Mouse (Mus musculus): ENCODE results near the gene Ankrd54. TPM values are rescaled to one million over a fixed set of nuclear protein-coding genes. Genes with fewer than 3 reads are reported as not detected.

The Ankrd54 gene
- total RNA-seq, 1 experiment from 2014 or later, result 23.3 TPM

- no peak for DNase-seq
Measured at GRCm38 (mm10) chr15:79075658-79076365, 13.1 kb upstream of the Ankrd54 start.

- peak; percentile 94 for DNase-seq
Measured at GRCm38 (mm10) chr15:79074913-79075532, 12.3 kb upstream of the Ankrd54 start, which contains the start of gene Eif3l. Gene Eif3l (plus strand): TSS chr15:79075179.

- no peak for DNase-seq
Measured at GRCm38 (mm10) chr15:79074446-79074845, 11.8 kb upstream of the Ankrd54 start.

GRCm38 (mm10) chr15:79073752-79074151 lies 11.1 kb upstream of the Ankrd54 start:
- DNase-seq, result no peak

- peak; percentile 70 for DNase-seq
Measured at GRCm38 (mm10) chr15:79071117-79072039, 8.7 kb upstream of the Ankrd54 start.

- DNase-seq, result no peak
Measured at GRCm38 (mm10) chr15:79068416-79068815, 5.7 kb upstream of the Ankrd54 start.

- no peak for DNase-seq
Measured at GRCm38 (mm10) chr15:79067631-79068030, 4.9 kb upstream of the Ankrd54 start.

GRCm38 (mm10) chr15:79066276-79066675 lies 3.6 kb upstream of the Ankrd54 start:
- no peak for DNase-seq

- no peak for DNase-seq
Measured at GRCm38 (mm10) chr15:79065086-79065770, 2.5 kb upstream of the Ankrd54 start.

- DNase-seq, result no peak
Measured at GRCm38 (mm10) chr15:79063160-79063740, 557 bp upstream of the Ankrd54 start.

- DNase-seq, result no peak
Measured at GRCm38 (mm10) chr15:79060887-79061565, 1.7 kb downstream of the Ankrd54 start.

- DNase-seq, result no peak
Measured at GRCm38 (mm10) chr15:79057850-79058249, 4.8 kb downstream of the Ankrd54 start.

- no peak for DNase-seq
Measured at GRCm38 (mm10) chr15:79056601-79057000, 6.1 kb downstream of the Ankrd54 start.

- no peak for DNase-seq
Measured at GRCm38 (mm10) chr15:79052366-79052765, 10.3 kb downstream of the Ankrd54 start.

GRCm38 (mm10) chr15:79051461-79052360 lies 11.0 kb downstream of the Ankrd54 start:
- DNase-seq, result no peak

- no peak for DNase-seq
Measured at GRCm38 (mm10) chr15:79050964-79051363, 11.7 kb downstream of the Ankrd54 start.

GRCm38 (mm10) chr15:79050160-79050845 lies 12.4 kb downstream of the Ankrd54 start:
- no peak for DNase-seq

GRCm38 (mm10) chr15:79048186-79048585 lies 14.5 kb downstream of the Ankrd54 start:
- DNase-seq, result no peak

GRCm38 (mm10) chr15:79044837-79045236 lies 17.9 kb downstream of the Ankrd54 start:
- no peak for DNase-seq

All from adrenal gland, postnatal 14 days (tissue).